Comparison of ENCODE assay signal across 8 mouse cellular contexts in the genomic region with DNA sequence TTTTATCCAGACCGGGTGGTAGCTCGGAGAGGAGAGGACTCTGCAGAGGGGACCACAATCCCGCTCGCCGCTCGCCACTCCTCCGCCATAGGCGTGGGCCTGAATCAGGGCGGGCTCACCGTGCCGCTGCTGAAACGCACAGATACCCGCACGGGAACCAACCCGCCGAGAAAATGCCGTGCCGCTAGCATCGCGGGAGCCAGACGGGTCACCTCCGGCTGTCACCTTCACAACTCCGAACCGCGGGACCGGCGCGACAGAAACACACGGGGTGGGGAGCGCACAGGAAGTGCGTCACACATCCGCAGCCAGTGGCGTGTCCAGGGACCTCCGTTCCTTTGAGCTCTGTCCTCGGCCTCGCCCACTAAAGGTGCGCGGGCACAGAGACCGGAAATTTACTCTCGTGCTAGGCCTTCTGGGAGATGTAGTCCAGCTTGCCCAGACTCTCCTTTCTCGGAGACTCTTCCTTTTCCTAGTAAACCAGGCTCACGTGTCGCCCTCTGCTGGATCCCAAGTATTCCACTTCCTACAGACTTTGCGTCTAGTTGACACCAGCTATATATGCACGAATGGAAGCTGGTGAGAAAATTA. TPM values are rescaled to one million over a fixed set of nuclear protein-coding genes. Genes with fewer than 3 reads are reported as not detected.
A peak's percentile ranks its signal among the peaks of the same experiment; 100 is the strongest.
DNase-seq lines count a peak whose midpoint lies in the region; ATAC-seq and TF ChIP-seq lines count a peak whose summit lies in the region.

Ndufv1 (minus strand) TSS at position 375 of the 591 bp plus-strand sequence.

- WGBS in hindbrain, postnatal 0 days, result 1% methylated on average over 45 of the region's 45 CpGs

- peak within 1 kb of the TSS; percentile 99 for H3K27ac ChIP-seq in gastrocnemius, adult 2 months
- H3K27ac ChIP-seq in hindbrain, postnatal 0 days, result peak within 1 kb of the TSS; percentile 82; the same call in 1 of the 2 replicates
- H3K27ac ChIP-seq in left cerebral cortex, adult 2 months, result peak within 1 kb of the TSS; percentile 77

- peak; percentile 86 for TF ChIP-seq CTCF in gastrocnemius, adult 2 months (IDR thresholded peaks at IDR 0.05)
- peak; percentile 92 for TF ChIP-seq CTCF in hindbrain, postnatal 0 days (IDR thresholded peaks at IDR 0.05; ENCODE audit: low read depth)
- TF ChIP-seq CTCF in left cerebral cortex, adult 2 months (IDR thresholded peaks at IDR 0.05), result peak; percentile 84

- no peaks in the 10 kb centered on the region for H3K9me3 ChIP-seq in hindbrain, postnatal 0 days (ENCODE audit: low read length)

- peaks cover 6% of the 10 kb centered on the region for H3K4me1 ChIP-seq in hindbrain, postnatal 0 days (ENCODE audit: insufficient read depth, low read length)

- peak; percentile 100 for DNase-seq in ZHBTc4 (ENCODE audit: low read depth, low spot score)
- DNase-seq in gastrocnemius, adult 2 months, result peak; percentile 97
- peak; percentile 99 for DNase-seq in hindbrain, postnatal 0 days (ENCODE audit: low spot score)
- peak; percentile 94 to 97 for DNase-seq in left cerebral cortex, adult 2 months (ENCODE audit: extremely low spot score in 1 of 2, low spot score in 2 of 2)
- peak; percentile 98 to 99 for DNase-seq in right cerebral cortex, adult 2 months (ENCODE audit: low spot score in 2 of 2)
- DNase-seq in urinary bladder, postnatal 14 days (ENCODE audit: low spot score), result peak; percentile 97

- H3K4me3 ChIP-seq in gastrocnemius, adult 2 months, result peak within 1 kb of the TSS; percentile 99
- peak within 1 kb of the TSS; percentile 90 for H3K4me3 ChIP-seq in hindbrain, postnatal 0 days (ENCODE audit: low read length)
- peak within 1 kb of the TSS; percentile 61 for H3K4me3 ChIP-seq in left cerebral cortex, adult 2 months

- intact Hi-C loops in gastrocnemius, adult 2 months (cut with DNase I), result loop anchor here (1.0 to 2.0 kb wide), 2 partner anchors 12 to 66 kb away; partner anchors contain the start of genes Gm49405 and Nudt8
- intact Hi-C loops in left cerebral cortex, adult 2 months (cut with DNase I), result loop anchor here (1.0 to 2.0 kb wide), 2 partner anchors 12 to 66 kb away; partner anchors contain the start of genes Gm49405 and Nudt8

- H3K9ac ChIP-seq in hindbrain, postnatal 0 days (replicated peaks; ENCODE audit: low read length), result peak within 1 kb of the TSS; percentile 85

- peak; percentile 98 for ATAC-seq in common myeloid progenitor, adult 5-6 weeks (replicated peaks; ENCODE audit: low read depth, poor library complexity, severe bottlenecking)
- peak; percentile 99 for ATAC-seq in hindbrain, postnatal 0 days
- peak; percentile 99 for ATAC-seq in megakaryocyte, adult 5-6 weeks (ENCODE audit: poor library complexity, severe bottlenecking)

- H3K36me3 ChIP-seq in hindbrain, postnatal 0 days (ENCODE audit: insufficient read depth, low read length), result peaks cover 26% of the 10 kb centered on the region

- no peaks in the 10 kb centered on the region for H3K27me3 ChIP-seq in hindbrain, postnatal 0 days (ENCODE audit: insufficient read depth, low read length)

- H3K4me2 ChIP-seq in hindbrain, postnatal 0 days (ENCODE audit: low read depth, low read length), result peak within 1 kb of the TSS; percentile 78

RNA-seq across cellular contexts. Expression of gene Ndufv1, which starts in this region (rescaled TPM):
- 199 and 200 TPM in 2 replicates for total RNA-seq in common myeloid progenitor, adult 5-6 weeks (2017)
- 100 to 1,000 TPM; 399 to 553 TPM for total RNA-seq in gastrocnemius, adult 2 months (2021)
- total RNA-seq in hindbrain, postnatal 0 days (2014; rRNA removed), result 160 and 203 TPM in 2 replicates
- polyA plus RNA-seq in hindbrain, postnatal 0 days (2015; fragmentation: Nextera tagmentation; extraction: Ambion mirVana), result 285 and 291 TPM in 2 replicates
- total RNA-seq in left cerebral cortex, adult 2 months (2021), result 100 to 1,000 TPM; 242 to 257 TPM
- 82.1 and 103 TPM in 2 replicates for total RNA-seq in megakaryocyte, adult 5-6 weeks (2015)
- 151 and 169 TPM in 2 replicates for total RNA-seq in megakaryocyte, adult 5-6 weeks (2017)

Comparison
In these comparisons a context has a peak if more than half of its experiments do, and no peak if none do; other contexts are left out.
1. Peak in every context shown above with its lines: DNase-seq, ATAC-seq, H3K4me3 ChIP-seq and H3K27ac ChIP-seq.